Mouse (Mus musculus): ENCODE data around the gene Gm14435. TPM values are rescaled to one million over a fixed set of nuclear protein-coding genes. Genes with fewer than 3 reads are reported as not detected.

Gene Gm14435
- 1 to 10 TPM in 1 of 2 experiments, under 1 TPM in 1; 0.95 to 4.1 TPM for total RNA-seq (2023)

GRCm38 (mm10) chr2:176423294-176423693 is at the start of gene Gm14435:
Gene Gm14435 (plus strand): TSS chr2:176423594.

Other genes with a start within 250 kb of the Gm14435 start
- gene 2210418O10Rik, start 197.0 kb upstream of the Gm14435 start, total RNA-seq (2023): 1 to 10 TPM; 1.1 to 2.4 TPM
- not detected for gene Gm11009, start 104.1 kb upstream of the Gm14435 start, total RNA-seq (2023)
- not detected for gene Gm14434, start 63.2 kb downstream of the Gm14435 start, total RNA-seq (2023)
- not detected for gene Zfp967, start 97.5 kb downstream of the Gm14435 start, total RNA-seq (2023)
- gene Gm14308, start 212.8 kb downstream of the Gm14435 start, total RNA-seq (2023): under 1 TPM in 1 of 2 experiments, not detected in 1; 0.40 TPM
- gene Zfp973, start 246.9 kb downstream of the Gm14435 start, total RNA-seq (2023): 1 to 10 TPM; 1.2 to 1.8 TPM

Measured in neutrophil, adult 59 days (primary cell).